17 mouse cellular contexts compared by ENCODE assay signal in the genomic region with DNA sequence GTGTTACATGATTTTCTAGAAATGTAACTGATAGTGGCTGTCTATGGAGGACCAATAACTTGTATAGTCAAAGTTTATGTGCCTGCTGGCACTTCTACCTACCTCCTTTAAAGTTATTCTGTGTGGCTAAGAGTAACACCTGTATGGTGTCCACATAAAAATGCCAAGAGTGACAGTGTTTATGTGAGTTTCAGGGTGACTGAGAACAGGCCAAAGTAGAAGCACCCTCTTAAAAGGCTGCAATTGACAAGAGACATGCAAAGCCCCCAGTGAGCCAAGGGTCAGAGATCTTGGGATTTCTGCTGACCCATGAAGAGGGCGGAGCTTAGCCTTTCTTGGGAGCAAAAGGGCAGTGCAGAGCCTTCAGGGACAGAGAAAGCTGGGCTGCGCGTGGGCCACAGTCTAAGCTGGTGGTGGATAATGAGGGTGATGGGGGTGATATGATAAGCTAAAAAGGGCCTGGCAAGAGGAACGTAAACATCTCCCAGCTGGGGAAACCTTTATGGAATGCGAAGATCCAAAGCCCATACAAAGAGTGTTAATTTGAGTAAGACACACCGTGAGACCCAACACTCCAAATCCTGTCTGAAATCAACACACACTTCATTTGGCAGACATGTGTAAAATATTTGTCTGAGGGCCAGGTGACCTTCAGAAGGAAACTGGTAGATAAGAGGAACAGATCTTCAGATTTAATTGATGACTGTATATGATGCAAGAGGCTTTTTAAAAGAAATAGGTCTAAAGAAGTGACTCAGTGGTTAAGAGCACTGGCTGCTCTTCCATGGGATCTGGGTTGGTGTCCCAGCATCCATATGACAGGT.
DNase-seq lines count a peak whose midpoint lies in the region; ATAC-seq and TF ChIP-seq lines count a peak whose summit lies in the region.
"Had no signal": no experiment of that assay in that cellular context is flagged by ENCODE, and none has a peak within 500 bp of the region (broad histone marks: within the 10 kb centered on the region; RNA-seq: fewer than 3 reads in every experiment).

No protein-coding gene starts in this region.

- 0 out of 2 replicates have a peak, but pooled peaks cover 2% of the 10 kb centered on the region for H3K36me3 ChIP-seq in heart, embryonic 13.5 days
- H3K36me3 ChIP-seq in kidney, adult 2 months (ENCODE audit: control insufficient read depth, insufficient read depth, low read length) = no peaks in the 10 kb centered on the region
- H3K36me3 ChIP-seq: G1E; limb, embryonic 10.5 days; neural tube, embryonic 12.5 days had no signal

- no peak overlapping the region for H3K9ac ChIP-seq in heart, embryonic 13.5 days
- H3K9ac ChIP-seq: liver, postnatal 0 days; neural tube, embryonic 12.5 days had no signal

- no peak for DNase-seq in heart, adult 11 months
- peak; percentile 81 for DNase-seq in embryo, embryonic 10 days (ENCODE audit: low spot score)
- DNase-seq in kidney, adult 2 months = peak; percentile 87
- peak; percentile 61 to 68 for DNase-seq in kidney, postnatal 4 days
- no peak for DNase-seq in layer of hippocampus, adult 11-12 months (ENCODE audit: low spot score)
- DNase-seq in thymus, postnatal 36 days = no peak
- DNase-seq in urinary bladder, postnatal 10 days (ENCODE audit: low spot score) = no peak
- DNase-seq: cerebellum, adult 11 months; heart, adult 18-20 months; heart, postnatal 4 days; liver, postnatal 0 days; thymus, adult 2 months had no signal

- H3K4me3 ChIP-seq in heart, embryonic 13.5 days = no peak overlapping the region
- H3K4me3 ChIP-seq in kidney, adult 2 months (ENCODE audit: insufficient read depth, low read depth, low read length) = no peak overlapping the region
- H3K4me3 ChIP-seq: limb, embryonic 10.5 days; neural tube, embryonic 12.5 days had no signal

- no peaks in the 10 kb centered on the region for H3K27me3 ChIP-seq in heart, embryonic 13.5 days (replicated peaks)
- no peaks in the 10 kb centered on the region for H3K27me3 ChIP-seq in kidney, adult 2 months (replicated peaks; ENCODE audit: control insufficient read depth, insufficient read depth, low read length)
- H3K27me3 ChIP-seq: neural tube, embryonic 12.5 days had no signal

- no peak overlapping the region for H3K4me2 ChIP-seq in heart, embryonic 13.5 days
- H3K4me2 ChIP-seq: neural tube, embryonic 12.5 days had no signal

- WGBS in heart, embryonic 13.5 days = 39% methylated on average over 6 of the region's 6 CpGs
- 39% methylated on average over 6 of the region's 6 CpGs for WGBS in kidney, adult 2 months

- no peak for TF ChIP-seq POLR2A in kidney, adult 2 months (IDR thresholded peaks at IDR 0.05; ENCODE audit: low read depth, low read length)

- peaks cover 36% of the 10 kb centered on the region for H3K4me1 ChIP-seq in heart, embryonic 13.5 days
- peaks cover 25% of the 10 kb centered on the region for H3K4me1 ChIP-seq in kidney, adult 2 months (ENCODE audit: control insufficient read depth, insufficient read depth, low read length)
- H3K4me1 ChIP-seq: neural tube, embryonic 12.5 days had no signal

- peak overlapping the region; percentile 14; the same call in 1 of the 2 replicates for H3K27ac ChIP-seq in heart, embryonic 13.5 days (replicated peaks)
- H3K27ac ChIP-seq in kidney, adult 2 months (ENCODE audit: insufficient read depth, low read depth, low read length) = peak overlapping the region; percentile 88
- H3K27ac ChIP-seq: limb, embryonic 10.5 days; neural tube, embryonic 12.5 days had no signal

- ATAC-seq in heart, embryonic 13.5 days (ENCODE audit: extremely low read depth, insufficient number of reproducible peaks, low FRiP score, low TSS enrichment) = no peak
- ATAC-seq: liver, postnatal 0 days; midbrain, embryonic 16.5 days had no signal

- H3K9me3 ChIP-seq in heart, embryonic 13.5 days = peaks cover 6% of the 10 kb centered on the region; the same call in 1 of the 2 replicates
- H3K9me3 ChIP-seq: limb, embryonic 10.5 days had no signal

- no peak for TF ChIP-seq CTCF in kidney, adult 2 months (conservative IDR thresholded peaks at IDR 0.05; ENCODE audit: insufficient read depth, insufficient read length, low read depth, low read length)

Comparison
In these comparisons a context has a peak if more than half of its experiments do, and no peak if none do; other contexts are left out.
1. DNase-seq: peak in embryo, embryonic 10 days (single experiment), kidney, adult 2 months (single experiment) and kidney, postnatal 4 days (2 of 2); none in heart, adult 11 months (single experiment), layer of hippocampus, adult 11-12 months (single experiment), thymus, postnatal 36 days (0 of 2) and urinary bladder, postnatal 10 days (single experiment).